Mouse (Mus musculus): ENCODE results near the gene Dip2b.

DNA sequence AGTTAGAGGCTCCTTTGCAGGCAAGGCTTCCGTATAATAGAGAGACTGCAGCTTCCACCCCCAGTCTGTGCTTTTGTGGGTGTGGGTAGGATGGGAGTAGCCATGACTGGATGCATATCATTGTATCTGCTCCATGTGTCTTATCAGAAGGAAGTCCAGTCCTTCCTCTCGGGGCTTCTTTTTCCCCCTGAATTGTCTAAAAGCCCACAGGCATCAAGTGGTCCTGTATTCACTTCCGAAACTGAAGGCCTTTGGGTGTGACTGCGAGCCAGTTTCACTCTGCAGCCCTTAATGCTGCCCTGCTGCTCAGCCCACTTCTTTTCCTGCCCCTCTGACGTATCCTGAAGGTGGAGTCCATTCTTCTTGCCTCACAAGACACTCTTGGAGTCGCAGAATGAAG lies 86.8 kb downstream of the Dip2b start:
- TF ChIP-seq POLR2A (IDR thresholded peaks at IDR 0.05; ENCODE audit: insufficient read depth, low read depth, low read length), result no peak
- TF ChIP-seq CTCF (IDR thresholded peaks at IDR 0.05; ENCODE audit: insufficient read depth, low read depth, low read length), result no peak

Measured in olfactory bulb, adult 2 months (tissue).